Mouse (Mus musculus) cerebellum, postnatal 10 days (tissue): ENCODE results near the gene Arhgef18.

Experiments
- DNase-seq, 2 experiments: peaks; one replicate each; pipeline ENCODE4 v3.0.0; 2021; ENCODE audit warnings: mixed read lengths in 2 of 2

The Arhgef18 gene

DNA sequence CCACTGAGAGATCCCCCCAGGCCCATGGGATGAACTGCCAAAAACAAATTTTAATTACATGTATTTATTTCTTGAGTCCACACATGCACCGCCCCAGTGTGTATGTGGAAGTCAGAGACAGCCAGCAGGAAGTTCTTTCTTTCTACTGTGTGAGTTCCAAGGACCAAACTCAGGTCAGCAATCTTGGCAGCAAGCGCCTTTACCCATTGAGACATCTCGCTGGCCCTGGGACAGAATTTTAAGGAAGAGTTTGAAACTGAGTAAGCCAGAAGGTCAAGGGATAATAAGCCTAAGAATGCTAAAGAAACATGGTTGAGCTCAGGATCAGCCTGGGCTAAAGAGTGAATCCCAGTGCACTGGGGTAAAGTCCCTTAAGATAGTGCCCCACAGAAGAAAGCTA, 4.8 kb downstream of the Arhgef18 start:
- DNase-seq = no peak

DNA sequence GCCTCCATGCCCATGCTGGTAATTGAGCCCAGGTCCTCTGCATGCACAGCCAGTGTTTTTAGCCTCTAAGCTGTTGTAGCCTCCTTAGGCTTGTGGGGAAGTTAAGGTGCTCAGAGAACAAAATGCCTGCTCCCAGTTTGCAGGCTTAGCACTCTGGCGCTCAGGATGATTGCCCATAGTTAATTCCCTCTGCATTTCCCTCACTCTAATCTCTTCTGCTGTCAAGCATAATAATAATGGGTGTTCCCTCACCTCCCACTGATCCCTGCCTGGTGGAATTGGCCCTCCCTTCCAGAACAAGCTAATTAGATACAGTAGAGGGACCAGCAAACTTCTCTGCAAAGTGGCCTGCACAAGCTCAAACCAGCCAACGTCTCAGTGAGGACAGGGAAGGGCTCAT, 7.7 kb downstream of the Arhgef18 start:
- no peak for DNase-seq

DNA sequence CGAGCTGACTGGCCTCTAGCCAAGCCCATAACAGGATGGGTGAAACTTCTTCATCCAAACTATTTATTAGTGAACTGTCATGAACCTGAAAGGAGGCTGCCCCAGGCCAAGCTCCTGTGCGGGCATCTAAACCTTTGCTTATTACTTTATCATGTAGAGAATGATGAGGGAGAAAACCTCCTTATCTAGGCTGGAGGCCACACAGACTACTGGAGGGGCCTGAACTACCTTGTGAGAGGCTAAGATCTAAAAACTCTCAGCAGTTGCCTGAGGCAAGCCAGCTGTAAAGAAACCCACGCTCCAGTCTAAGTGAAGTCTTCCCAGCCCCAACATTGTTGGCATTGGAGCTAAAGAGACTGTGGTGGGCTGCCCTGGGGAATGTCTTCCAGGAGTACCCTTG, 14.6 kb downstream of the Arhgef18 start:
- no peak for DNase-seq

DNA sequence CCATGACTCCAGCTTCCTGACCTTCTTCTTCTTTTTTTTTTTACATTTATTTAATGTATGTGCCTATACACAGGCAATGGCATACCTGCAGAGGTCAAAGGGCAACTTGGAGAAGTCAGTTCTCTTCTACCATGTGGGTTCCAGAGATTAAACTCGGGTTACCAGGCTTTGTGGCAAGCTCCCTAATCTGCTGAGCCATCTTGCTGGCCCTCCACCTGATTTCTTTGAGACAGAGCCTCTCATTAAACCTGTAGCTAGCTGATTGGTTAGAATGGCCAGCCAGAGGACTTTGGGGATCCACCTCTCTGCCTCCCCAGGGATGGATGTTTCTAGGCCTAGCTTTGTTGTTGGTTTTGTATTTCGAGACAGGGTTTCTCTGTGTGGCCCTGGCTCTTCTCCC, 18.3 kb downstream of the Arhgef18 start:
- DNase-seq = no peak

DNA sequence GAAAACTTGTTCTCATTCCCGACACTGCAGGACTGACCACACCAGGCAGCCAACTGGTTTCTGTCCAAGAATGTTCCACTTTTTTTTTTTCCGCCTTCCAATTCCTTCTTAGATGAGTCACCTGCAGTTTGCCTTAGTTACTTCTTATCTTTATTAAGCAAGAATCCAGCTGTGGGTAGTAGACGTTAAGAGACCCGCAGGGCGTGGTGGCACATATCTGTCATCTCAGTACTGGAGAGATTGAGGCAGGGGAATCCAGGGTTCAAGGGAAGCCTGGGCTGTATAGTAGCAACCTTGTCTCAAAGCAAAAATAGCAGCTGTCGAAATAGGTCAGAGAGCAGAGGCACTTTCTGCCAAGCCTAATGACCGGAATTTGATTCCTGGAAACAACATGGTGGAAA, 19.1 kb downstream of the Arhgef18 start:
- no peak for DNase-seq

DNA sequence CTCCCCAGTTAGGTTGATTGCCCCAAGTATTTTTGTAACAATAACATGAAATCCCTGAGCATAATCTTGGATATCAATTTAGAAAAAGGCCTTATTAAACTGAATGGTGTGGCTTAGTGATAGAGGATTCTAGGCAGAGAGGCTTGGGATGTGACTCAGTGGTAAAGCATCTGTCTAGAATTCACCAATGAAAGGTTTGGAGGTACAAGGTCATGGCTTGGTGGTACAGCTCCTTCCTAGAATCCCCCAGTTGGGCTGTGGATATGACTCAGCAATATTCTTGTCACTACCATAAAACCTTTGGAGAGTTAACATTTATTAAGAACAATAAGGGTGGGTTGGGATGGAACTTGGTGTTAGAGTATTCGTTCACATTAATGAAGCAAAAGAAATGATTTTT, 20.0 kb downstream of the Arhgef18 start:
- no peak for DNase-seq

DNA sequence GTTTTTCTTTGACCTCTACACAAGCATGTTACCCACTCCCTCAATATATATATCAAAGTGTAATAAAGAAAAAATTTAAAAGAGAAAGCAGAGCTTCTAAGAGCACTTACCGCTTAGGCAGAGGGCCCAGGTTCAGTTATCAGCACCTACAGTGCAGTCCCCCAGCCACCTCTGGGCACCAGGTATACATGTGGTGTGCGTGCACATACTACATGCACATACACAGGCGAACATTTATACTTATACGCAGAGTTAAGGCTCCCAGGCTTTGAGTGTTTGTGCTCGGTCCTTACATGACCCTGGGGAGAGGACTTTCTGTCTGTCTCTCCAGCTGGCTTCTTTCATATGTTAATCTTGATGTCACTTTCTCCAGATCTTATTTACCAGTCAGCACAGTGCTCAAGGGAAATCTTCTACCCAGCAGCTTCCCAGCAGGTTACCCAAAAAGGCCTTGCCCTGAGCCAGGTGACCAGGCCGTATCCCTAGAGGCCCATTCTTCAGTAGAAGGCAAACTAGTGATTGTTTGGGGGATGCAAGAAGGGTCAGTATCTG, 21.9 kb downstream of the Arhgef18 start:
- DNase-seq = no peak

DNA sequence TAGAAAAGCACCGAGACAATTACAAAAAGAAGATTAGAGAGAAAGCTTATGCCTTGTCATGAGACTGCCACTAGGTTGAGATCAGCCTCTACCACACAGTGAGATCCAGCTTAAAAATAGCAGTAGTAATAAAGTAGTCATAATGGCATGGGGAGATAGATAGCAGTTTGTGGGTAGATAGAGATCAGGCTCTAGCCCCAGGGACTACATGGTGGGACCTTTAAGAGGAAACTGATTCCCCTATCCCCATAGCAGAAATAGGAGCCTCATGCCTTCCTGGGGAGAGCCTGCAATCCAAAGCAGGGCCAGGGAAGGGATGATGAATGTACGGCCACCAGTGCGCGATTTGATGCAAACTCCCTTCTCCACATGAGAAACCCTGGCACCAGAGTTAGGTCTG, 22.5 kb downstream of the Arhgef18 start:
- DNase-seq = peak; percentile 16 to 22

DNA sequence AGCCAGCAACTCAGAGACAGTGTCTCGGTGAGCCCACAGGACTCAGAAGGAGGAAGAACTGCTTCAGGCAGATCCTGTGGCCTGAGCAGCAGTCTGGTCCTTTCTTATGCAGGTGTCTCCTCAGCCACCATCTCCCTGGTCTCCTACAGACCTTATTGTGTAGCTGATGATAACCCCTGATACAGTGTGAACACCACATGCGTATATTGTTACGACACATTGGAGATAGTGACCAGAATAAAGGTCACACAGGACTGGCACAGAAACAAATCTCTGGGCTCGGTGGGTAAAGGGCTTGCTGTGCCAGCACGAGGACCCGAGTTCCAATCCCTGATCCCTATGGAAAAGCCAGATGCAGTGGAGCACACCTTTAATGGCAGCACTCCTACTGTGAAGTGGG, 22.9 kb downstream of the Arhgef18 start:
- no peak for DNase-seq

DNA sequence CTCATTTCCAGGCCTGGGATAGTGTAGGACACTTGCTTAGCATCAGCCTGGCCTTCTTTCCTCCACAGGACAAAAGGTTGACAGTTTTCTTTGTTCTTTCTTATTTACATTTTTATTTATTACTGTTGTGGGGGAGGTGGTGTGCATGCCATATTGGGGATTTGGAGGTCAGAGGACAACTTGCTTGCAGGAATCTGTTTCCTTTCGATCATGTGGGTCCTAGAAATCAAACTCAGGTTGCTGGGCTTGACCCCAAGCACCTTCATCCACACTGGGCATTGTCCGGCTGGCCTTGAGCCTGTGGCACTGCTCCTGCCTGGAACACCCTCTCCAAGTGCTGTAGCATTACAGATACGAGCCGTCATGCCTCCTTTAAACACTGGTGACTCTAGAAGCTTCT, 24.0 kb downstream of the Arhgef18 start:
- no peak for DNase-seq

DNA sequence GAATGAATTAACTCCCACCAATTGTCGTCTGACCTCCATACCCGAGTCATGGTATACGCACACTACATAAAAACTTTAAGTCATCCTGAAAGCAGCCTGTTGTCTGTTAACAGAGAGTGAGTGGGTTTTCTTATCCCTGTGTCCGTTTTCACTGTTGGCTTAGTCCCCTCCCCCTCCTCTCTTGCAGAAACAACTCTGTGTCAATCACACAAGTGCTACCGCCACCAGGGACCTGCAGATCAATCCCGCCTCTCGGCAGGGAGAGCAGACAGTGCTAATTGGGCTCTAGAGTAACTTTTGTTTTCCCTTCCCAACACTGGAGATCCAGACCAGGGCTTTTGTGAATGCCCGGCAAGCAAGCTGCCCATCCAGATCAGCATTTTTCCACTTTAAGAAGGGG, 24.6 kb downstream of the Arhgef18 start:
- DNase-seq = no peak

DNA sequence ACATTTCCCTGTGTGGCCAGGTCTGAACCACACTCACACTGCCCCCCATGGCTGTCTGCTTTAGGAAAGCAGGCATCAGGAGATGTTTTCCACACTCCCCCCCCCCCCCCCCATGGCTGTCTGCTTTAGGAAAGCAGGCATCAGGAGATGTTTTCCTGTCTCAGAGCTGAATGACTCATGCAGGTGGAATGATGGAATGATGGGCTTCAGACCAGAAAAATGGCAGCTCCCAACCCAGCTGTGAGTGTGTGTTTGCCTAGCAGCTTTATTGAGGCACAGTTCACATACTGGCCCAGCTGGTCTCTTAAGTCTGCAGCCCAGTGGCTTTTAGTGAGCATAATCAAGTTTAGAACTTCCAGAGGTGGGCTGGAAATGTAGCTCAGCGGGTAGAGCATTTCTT, 25.3 kb downstream of the Arhgef18 start:
- no peak for DNase-seq

DNA sequence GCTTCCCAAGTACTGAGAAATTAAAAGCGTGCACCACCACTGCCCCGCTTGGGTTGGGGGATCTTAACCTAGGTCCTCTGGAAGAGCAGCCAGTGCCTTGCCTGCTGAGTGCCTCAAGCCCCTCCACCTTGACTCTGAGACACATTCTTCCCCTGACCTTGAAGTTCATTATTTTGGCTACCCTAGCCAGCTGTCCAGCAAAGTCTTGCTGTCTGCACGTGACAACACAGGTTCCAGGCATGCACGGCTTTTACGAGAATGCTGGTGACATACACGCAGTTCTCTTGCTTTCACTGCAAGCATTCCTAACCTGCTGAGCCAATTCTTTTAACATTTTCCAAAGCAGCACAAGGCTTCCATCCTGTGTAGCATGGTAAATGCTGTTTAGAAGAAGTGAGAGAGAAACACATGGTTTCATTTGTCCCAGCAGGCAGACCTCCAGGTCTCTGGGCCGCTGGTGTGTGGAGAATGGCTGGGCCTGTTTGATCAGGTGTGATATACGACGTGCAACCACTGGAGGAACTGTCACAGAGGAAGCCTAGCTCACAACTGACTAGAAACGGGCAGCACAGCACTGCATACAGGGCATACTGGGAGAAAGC, 27.4 kb downstream of the Arhgef18 start:
- DNase-seq = no peak

DNA sequence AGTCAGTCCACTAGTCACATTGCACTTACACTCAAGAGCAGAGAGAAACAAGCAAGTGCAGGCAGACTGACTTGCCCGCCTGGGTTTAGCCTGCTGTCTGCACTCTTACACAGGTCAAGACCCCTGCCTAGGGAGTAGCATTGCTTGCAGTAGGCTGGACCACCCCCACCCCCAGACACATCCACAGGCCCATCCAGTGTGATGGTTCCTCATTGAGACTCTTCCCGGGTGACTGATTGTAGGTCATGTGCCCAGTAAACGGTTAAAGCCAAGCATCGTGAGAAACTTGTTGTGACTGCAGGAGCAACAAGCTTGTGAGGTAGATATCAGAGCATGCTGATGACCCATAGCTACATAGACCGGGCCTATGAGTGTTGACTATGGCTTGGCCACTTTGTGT, 28.7 kb downstream of the Arhgef18 start:
- DNase-seq = no peak

DNA sequence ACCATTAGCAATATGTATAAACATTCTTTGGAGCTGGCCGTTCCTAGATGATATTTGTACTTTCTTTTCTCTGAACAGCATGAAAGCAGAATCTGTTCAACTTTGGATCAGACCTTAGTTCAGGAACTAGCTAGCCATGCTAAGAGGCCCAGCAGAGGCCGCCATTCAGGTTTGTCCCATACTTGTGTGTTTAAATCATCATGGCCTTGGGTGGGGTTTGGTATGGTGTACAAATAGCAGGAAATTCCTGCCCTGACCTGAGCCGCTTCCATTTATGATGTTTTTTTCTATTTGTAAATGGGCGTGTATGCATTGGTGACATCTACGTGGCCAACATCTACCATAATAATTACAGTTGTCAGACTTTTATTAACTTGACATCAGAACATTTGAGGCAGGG, 32.4 kb downstream of the Arhgef18 start:
- no peak for DNase-seq

DNA sequence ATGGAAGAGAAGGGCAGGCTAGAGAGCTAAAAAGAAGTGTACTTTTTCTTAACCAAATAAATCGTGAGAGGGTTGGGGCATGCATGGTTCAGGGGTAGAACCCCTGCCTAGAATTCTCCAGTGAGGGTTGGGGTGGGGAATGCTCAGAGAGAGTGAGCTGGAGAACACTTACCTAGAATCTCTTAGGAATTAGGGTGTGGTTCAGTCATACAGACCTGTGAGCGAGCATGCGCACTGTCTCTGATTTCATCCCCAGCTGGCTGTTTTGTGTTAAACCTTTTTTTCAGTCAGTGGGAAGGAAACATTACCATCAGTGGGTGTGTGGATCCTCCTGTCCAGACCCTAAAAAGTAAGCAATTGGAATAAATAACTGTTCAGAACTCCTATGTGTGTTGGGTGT, 33.4 kb downstream of the Arhgef18 start:
- DNase-seq = no peak

DNA sequence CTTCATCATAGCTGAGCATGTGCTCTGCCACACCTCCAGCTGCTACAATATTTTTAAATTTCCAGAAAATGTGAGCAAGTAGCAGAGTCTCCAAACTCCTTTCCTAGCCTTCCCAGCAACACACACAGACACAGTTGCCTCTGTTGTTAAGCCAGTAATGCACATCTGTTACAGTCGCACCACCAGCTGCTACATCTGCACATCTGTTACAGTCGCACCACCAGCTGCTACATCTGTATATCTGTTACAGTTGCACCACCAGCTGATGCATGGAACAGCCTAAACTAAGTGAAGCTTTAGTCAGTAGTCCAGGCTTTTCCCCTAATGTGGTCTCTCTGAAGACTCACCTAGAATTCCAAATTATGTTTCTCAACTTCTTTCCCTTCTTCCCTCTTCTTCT, 35.6 kb downstream of the Arhgef18 start:
- DNase-seq = no peak

DNA sequence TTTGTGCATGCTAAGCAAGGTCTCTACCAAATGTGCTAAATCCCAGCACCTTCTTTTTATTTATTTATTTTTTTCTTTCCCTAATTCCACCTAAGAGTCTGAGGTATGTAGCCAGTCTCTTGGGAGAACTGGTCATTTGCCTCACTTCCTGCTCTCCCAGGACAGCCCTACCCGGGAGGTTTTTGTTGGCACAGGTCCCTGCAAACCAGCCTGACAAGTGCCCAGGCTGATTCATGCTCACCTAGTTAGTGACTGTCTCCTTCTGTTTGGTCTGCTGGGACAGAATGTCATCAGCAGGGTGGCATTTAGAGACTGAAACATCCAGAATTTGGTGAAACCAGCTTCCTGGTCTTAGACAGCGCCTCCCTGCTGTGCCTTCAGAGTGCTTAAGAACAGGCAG, 37.2 kb downstream of the Arhgef18 start:
- DNase-seq = peak; percentile 34

DNA sequence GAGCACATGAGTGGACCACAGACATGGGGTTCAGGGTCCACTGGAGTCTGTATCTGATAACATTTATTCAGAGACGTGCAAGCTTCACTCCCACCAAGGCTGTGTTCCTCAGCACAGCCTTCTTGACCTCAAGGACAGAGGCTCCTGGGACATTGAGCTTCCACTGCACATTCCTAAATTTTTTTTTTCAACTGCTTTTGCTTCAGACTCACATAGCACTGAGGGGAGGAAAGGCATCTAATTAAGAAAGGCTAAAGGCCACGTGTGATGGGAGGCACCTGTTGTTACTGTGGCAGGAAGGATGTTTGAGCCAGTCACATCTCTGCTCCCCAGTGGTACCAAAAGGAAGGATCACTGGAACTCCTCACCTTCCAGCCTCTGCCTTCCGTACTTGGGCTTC, 38.3 kb downstream of the Arhgef18 start:
- DNase-seq = no peak

DNA sequence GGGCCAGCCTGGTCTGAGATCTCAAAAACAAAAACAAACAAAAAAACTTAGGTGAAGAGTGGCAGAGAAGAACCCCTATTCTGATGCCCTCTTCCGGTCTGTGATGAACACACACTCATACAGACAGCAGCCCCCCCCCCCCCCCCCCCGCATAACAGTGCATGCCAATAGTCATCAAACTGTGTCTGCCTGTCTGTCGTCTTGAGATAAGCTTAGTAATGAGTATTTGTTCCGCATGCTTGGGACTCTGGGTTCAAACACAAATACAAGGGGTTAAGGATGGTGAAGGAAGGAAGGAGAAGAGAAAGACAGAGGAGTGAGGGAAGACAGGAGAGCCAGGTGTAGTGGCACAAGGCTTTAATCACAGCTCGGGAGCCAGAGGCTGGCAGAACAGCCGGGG, 43.7 kb downstream of the Arhgef18 start:
- DNase-seq = no peak

DNA sequence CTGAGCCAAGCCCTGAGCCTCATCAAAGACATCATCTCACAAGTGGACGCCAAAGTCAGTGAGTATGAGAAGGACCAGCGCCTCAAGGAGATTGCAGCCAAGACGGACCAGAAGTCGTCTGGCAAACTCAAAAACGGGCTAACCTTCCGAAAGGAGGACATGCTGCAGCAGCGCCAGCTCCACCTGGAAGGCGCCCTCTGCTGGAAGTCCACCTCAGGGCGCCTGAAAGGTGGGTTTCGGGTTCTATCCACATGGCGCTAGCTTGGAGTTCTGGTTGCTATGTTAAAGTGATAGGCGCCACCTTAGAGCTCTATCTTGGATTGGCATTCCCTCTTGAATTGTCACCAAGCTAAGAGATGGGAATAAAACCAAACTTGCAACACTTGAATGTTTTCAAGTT, 46.7 kb downstream of the Arhgef18 start:
- peak; percentile 30 for DNase-seq

DNA sequence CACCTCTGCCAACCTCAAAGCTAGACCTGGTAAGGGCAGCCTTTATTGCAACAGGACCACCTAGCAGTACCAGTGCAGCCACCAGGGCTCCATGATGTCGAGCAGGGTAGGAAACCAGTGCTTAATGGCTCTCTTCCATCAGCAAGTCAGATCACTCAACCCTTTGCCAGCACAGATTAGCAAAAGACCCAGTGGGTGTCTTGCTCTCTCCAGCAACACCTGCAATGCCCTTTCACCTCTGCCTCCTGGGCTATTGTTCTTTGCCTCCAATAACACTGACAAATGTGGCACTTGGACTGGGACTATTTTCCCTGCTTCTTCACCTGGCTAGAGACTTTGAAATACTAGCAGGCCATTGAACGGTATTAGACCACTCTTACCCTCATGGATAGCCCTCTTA, 56.4 kb downstream of the Arhgef18 start:
- DNase-seq = no peak

DNA sequence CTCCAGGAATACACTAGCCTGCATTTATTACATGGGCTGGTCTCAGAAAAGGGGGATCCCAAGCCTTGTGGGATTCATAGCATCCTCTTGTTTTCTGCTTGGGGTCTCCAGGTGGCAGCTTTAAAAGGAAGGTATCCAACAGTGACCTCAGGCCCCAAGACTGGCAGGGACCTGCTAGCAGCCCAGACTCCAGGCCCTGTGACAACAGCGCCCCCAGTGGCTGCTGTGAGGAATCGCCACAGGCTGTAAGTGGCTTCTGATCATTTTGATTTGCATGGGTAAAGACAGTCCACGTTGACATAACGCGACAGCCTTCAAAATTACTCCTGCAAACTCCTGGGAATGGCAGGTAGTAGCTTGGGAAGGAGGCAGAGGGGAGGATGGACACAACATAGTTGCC, 57.9 kb downstream of the Arhgef18 start:
- peak; percentile 80 to 86 for DNase-seq

DNA sequence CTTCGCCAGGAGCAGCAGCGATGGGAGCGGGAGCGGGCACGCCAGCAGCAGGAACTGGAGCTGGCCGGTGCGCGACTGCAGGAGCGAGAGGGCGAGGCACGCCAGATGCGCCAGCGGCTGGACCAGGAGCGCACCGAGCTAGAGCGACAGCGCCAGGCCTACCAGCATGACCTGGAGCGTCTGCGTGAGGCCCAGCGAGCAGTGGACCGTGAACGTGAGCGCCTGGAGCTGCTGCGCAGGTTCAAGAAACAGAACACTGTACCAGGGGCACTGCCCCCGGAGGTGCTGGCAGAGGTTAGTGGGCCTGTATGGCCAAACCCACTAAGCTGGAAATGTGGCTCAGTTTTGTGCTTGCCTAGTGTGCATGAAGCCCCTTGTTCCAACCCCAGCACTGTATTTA, 59.2 kb downstream of the Arhgef18 start:
- no peak for DNase-seq

DNA sequence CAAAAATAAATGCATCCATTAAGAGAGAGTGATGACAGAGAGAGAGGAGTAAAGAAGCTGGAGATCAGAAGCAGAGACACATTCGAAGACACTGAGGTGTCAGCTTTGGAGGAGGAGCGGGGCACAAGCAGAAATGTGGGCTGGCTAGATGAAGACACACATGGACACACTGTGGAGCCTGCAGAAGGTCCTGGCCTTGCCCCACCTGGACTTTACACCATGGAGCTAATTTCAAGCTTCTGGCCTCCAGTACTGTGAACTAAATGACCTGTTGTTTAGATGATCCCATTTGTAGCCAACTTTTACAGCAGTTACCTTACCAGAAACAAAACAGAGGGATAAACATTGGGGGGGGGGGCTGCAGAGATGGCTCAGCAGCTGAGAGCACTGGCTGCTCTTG, 70.4 kb downstream of the Arhgef18 start:
- no peak for DNase-seq

DNA sequence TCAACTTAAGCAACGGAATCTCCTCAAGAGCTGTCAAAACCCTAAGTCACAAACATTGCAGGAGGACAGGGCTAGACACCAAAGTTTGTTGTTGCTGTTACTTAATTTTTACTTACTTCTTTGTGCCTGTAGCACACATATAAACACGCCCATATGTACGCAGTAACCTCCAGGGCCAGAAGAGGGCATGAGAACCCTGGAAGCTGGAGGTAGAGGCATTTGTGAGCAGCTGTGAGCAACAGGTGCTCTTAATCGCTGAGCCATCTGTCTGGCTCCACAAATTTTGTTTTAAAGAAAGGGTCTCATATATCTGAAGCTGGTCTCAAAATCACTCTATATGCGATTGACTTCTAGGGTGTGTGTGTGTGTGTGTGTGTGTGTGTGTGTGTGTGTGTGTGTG, 71.5 kb downstream of the Arhgef18 start:
- peak; percentile 72 to 73 for DNase-seq
